Mouse (Mus musculus) midbrain, embryonic 16.5 days (tissue): Measurements from ENCODE around the gene Myom1. TPM values are rescaled to one million over a fixed set of nuclear protein-coding genes. Genes with fewer than 3 reads are reported as not detected.
A peak's percentile ranks its signal among the peaks of the same experiment; 100 is the strongest.

ENCODE experiments used
- ATAC-seq: fragments of 200-750 bp; cut with Nextera tagmentation; 2 replicates; pipeline ENCODE4 v1.8.0; 2017; ENCODE audit warnings: moderate TSS enrichment
- H3K27ac ChIP-seq: fragments of 300-500 bp; sonication (generic); 2 replicates; pipeline ENCODE4 v1.5.1; 2014; ENCODE audit warnings: mild to moderate bottlenecking, low read length, mixed read lengths
- H3K27me3 ChIP-seq: fragments of 300-500 bp; sonication (generic); 2 replicates; pipeline ENCODE4 v1.6.1; 2014; ENCODE audit warnings: low read depth, low read length, mixed read lengths; ENCODE audit not compliant: control insufficient read depth, insufficient read depth
- H3K36me3 ChIP-seq: fragments of 300-500 bp; sonication (generic); 2 replicates; pipeline ENCODE4 v1.6.1; 2014; ENCODE audit warnings: mild to moderate bottlenecking, low read length, moderate library complexity, mixed read lengths; ENCODE audit not compliant: control insufficient read depth, insufficient read depth
- H3K4me1 ChIP-seq: fragments of 300-500 bp; sonication (generic); 2 replicates; pipeline ENCODE4 v1.6.1; 2014; ENCODE audit warnings: mild to moderate bottlenecking, low read length, mixed read lengths; ENCODE audit not compliant: control insufficient read depth, insufficient read depth
- H3K4me2 ChIP-seq: fragments of 300-500 bp; sonication (generic); 2 replicates; pipeline ENCODE4 v1.6.1; 2014; ENCODE audit warnings: mild to moderate bottlenecking, low read length, mixed read lengths
- H3K4me3 ChIP-seq: fragments of 300-500 bp; sonication (generic); 2 replicates; pipeline ENCODE4 v1.5.1; 2014; ENCODE audit warnings: low read depth, mild to moderate bottlenecking, low read length, moderate library complexity, mixed read lengths
- H3K9ac ChIP-seq: fragments of 300-500 bp; sonication (generic); 2 replicates; pipeline ENCODE4 v1.6.1; 2014; ENCODE audit warnings: low read depth, low read length, mixed read lengths
- H3K9me3 ChIP-seq: fragments of 300-500 bp; sonication (generic); replicated peaks from 2 replicates; pipeline ENCODE4 v1.6.1; 2014; ENCODE audit warnings: mild to moderate bottlenecking, low read length, mixed read lengths; ENCODE audit not compliant: control insufficient read depth, poor library complexity, severe bottlenecking
- WGBS: fragments of 180-500 bp; shearing (Covaris S2); extraction: QIAGEN DNeasy Blood & Tissue Kit; methylation state at CpG from one replicate; pipeline ENCODE4 v1.1.7; 2014; 5-methylcytosine and 5-hydroxymethylcytosine counted together
- polyA plus RNA-seq: library from polyadenylated mRNA; unstranded; fragments of >200 nt; fragmentation: Nextera tagmentation; extraction: Ambion mirVana; gene quantifications from 2 replicates; pipeline ENCODE4 v1.2.1, GENCODE M21; 2015

The Myom1 gene
- polyA plus RNA-seq, 1 experiment from 2014 or later = 1.4 TPM

DNA sequence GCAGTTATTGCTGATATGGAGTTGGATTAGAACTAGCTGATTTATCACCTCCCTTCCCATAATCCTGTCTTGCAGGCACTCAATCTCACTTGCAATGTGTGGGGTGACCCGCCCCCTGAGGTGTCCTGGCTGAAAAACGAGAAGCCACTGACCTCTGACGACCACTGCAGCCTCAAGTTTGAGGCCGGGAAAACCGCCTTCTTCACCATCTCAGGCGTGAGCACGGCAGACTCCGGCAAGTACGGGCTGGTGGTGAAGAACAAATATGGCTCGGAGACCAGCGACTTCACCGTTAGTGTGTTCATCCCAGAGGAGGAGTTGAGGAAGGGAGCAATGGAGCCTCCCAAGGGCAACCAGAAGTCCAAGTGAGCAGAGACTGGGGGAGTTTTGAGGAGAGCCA lies 123.6 kb downstream of the Myom1 start:
- no peaks in the 10 kb centered on the region for H3K4me1 ChIP-seq
- H3K9me3 ChIP-seq = no peaks in the 10 kb centered on the region
- ATAC-seq = no peak
- no peak overlapping the region for H3K27ac ChIP-seq
- H3K4me2 ChIP-seq = no peak overlapping the region
- WGBS = 85% methylated on average over 12 of the region's 12 CpGs
- no peaks in the 10 kb centered on the region for H3K36me3 ChIP-seq
- H3K4me3 ChIP-seq = no peak overlapping the region
- no peak overlapping the region for H3K9ac ChIP-seq
- no peaks in the 10 kb centered on the region for H3K27me3 ChIP-seq

DNA sequence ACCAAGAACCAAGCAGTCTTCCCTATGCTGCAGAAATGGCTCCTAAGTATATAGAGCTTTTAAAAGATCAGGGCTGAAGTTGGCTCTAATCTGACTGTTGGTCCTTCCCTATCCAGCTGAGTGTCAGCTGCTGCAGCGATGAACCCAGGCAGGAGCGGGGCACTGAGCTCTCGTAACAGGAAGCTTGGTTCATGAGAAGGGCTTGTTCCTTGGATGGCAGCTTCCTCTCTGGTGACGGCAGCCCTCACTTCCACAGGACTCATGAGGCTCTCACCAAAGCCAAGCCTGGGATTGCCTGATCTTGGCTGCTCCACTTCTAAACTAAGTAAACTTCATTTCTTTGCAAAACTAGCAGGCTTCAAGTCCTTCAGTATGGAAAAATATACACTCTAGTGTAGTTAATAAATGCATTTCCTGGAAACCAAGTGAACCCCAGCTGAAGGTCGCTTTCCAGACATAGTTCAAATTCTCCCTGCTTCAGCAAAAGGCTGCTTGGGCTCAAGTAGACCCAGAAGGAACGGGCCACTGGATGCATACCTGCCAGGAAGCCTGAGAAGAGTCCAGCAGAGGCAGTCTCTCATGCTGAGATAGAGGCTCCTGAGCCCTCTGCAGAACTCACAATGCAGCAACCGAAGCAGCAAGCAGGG lies 125.2 kb downstream of the Myom1 start:
- Histone ChIP-seq H3K9me3 (no peaks in the 10 kb centered on the region), H3K36me3 (no peaks in the 10 kb centered on the region), H3K4me3 (no peak overlapping the region), H3K4me2 (no peak overlapping the region), H3K27me3 (no peaks in the 10 kb centered on the region), H3K9ac (no peak overlapping the region), H3K27ac (no peak overlapping the region), H3K4me1 (no peaks in the 10 kb centered on the region)
- WGBS = 85% methylated on average over 7 of the region's 7 CpGs
- ATAC-seq = no peak

- Histone ChIP-seq H3K27ac (no peak overlapping the region), H3K36me3 (no peaks in the 10 kb centered on the region), H3K9ac (no peak overlapping the region), H3K4me3 (no peak overlapping the region), H3K4me1 (no peaks in the 10 kb centered on the region), H3K4me2 (no peak overlapping the region), H3K9me3 (no peaks in the 10 kb centered on the region), H3K27me3 (no peaks in the 10 kb centered on the region)
- 52% methylated on average over 9 of the region's 9 CpGs for WGBS
- ATAC-seq = 0 out of 2 replicates have a peak, but pooled peaks have one; percentile 17
Observed at GRCm38 (mm10) chr17:71129489-71130261, 127.2 kb downstream of the Myom1 start.

DNA sequence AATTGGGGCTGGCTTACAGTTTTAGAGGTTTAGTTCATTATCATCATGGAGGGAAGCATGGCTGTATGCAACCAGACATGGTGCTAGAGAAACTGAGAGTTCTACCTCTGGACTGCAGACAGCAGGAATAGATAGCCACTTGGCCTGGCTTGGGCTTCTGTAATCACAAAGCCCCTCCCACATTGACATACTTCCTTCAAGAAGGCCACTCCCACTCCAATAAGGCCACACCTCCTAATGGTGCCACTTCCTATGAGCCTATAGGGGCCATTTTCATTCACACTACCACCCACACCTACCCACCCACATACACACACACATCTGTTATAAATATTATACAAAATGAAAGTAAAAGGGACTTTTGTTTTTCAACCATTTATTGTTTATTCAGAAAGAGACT lies 129.8 kb downstream of the Myom1 start:
- H3K27ac ChIP-seq = no peak overlapping the region
- H3K9ac ChIP-seq = no peak overlapping the region
- H3K9me3 ChIP-seq = no peaks in the 10 kb centered on the region
- H3K27me3 ChIP-seq = no peaks in the 10 kb centered on the region
- H3K4me2 ChIP-seq = no peak overlapping the region
- ATAC-seq = no peak
- no peaks in the 10 kb centered on the region for H3K4me1 ChIP-seq
- no peak overlapping the region for H3K4me3 ChIP-seq
- no peaks in the 10 kb centered on the region for H3K36me3 ChIP-seq

DNA sequence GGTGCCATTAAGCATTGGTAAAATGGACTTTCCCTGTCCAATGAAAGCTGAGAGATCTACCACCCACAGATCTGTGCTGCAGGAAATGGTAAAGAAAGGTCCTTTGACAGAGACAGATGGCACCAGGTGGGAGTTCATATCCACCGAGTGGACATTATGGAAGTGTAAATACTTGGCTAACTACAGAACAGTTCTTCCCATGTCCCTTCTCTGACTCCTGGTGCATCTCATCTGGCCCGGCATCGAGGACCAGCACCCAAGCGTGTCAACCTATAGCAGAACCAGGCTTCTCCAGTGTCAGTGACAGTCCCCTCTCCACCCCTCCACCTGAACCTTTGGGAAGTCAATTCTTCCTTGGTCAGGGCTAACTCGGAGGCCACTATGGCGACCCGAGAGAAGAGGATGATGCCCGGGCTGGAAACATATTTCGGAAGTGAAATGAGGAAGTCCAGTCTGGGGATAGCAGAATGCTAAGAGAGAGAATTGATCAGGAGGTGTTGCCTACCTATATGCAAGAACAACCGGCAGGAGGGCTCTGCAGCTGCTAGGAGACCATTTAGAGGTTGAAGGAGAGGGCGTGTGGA lies 130.5 kb downstream of the Myom1 start:
- Histone ChIP-seq H3K27me3 (no peaks in the 10 kb centered on the region), H3K4me3 (no peak overlapping the region), H3K4me2 (no peak overlapping the region), H3K9me3 (no peaks in the 10 kb centered on the region), H3K36me3 (no peaks in the 10 kb centered on the region), H3K4me1 (no peaks in the 10 kb centered on the region), H3K27ac (no peak overlapping the region), H3K9ac (no peak overlapping the region)
- ATAC-seq = no peak
- WGBS = 91% methylated on average over 11 of the region's 11 CpGs

- H3K4me1 ChIP-seq = peaks cover 4% of the 10 kb centered on the region; the same call in 1 of the 2 replicates
- H3K27ac ChIP-seq = no peak overlapping the region
- no peaks in the 10 kb centered on the region for H3K9me3 ChIP-seq
- H3K9ac ChIP-seq = no peak overlapping the region
- 92% methylated on average over 3 of the region's 3 CpGs for WGBS
- no peak overlapping the region for H3K4me3 ChIP-seq
- H3K4me2 ChIP-seq = no peak overlapping the region
- no peak for ATAC-seq
- no peaks in the 10 kb centered on the region for H3K36me3 ChIP-seq
- no peaks in the 10 kb centered on the region for H3K27me3 ChIP-seq
Observed at GRCm38 (mm10) chr17:71134441-71134955, 132.1 kb downstream of the Myom1 start.

- H3K4me1 ChIP-seq = peaks cover 4% of the 10 kb centered on the region; the same call in 1 of the 2 replicates
- 79% methylated on average over 5 of the region's 5 CpGs for WGBS
- no peak overlapping the region for H3K9ac ChIP-seq
- H3K36me3 ChIP-seq = no peaks in the 10 kb centered on the region
- H3K27me3 ChIP-seq = no peaks in the 10 kb centered on the region
- H3K9me3 ChIP-seq = no peaks in the 10 kb centered on the region
- H3K4me2 ChIP-seq = no peak overlapping the region
- no peak overlapping the region for H3K27ac ChIP-seq
- H3K4me3 ChIP-seq = no peak overlapping the region
- ATAC-seq = no peak
Observed at GRCm38 (mm10) chr17:71135108-71135507, 132.7 kb downstream of the Myom1 start.

DNA sequence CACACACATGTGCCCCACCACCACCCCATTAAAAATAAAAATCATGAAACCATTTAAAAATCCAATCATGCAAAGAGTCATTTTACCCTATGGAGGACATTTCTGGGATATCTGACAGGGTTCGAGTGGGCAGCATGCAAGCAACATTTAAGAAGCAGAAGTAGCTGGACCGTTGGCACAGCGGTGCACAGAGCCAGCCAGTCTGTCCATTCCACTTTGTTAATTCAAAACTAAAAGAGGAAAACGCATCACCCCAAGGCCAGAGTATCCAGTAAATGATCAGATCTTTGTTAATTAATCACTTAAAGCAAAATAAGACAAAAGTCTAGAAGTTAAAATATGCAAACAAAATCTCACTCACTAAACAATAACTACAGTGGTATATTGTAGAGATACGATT lies 133.4 kb downstream of the Myom1 start:
- H3K36me3 ChIP-seq = no peaks in the 10 kb centered on the region
- no peak overlapping the region for H3K9ac ChIP-seq
- WGBS = 93% methylated on average over 5 of the region's 5 CpGs
- no peaks in the 10 kb centered on the region for H3K27me3 ChIP-seq
- no peak overlapping the region for H3K4me3 ChIP-seq
- no peaks in the 10 kb centered on the region for H3K9me3 ChIP-seq
- H3K4me1 ChIP-seq = peaks cover 4% of the 10 kb centered on the region; the same call in 1 of the 2 replicates
- no peak for ATAC-seq
- H3K4me2 ChIP-seq = no peak overlapping the region
- H3K27ac ChIP-seq = no peak overlapping the region
